Mouse (Mus musculus) liver, embryonic 14.5 days (tissue): ENCODE measurements around the gene Rufy3.

Experiments used
- CTCF ChIP-seq: IDR thresholded peaks from 2 replicates; pipeline ENCODE4 v1.5.1; 2016; ENCODE audit warnings: antibody characterized with exemption, low read depth, control low read depth
- EP300 ChIP-seq: IDR thresholded peaks from 2 replicates; pipeline ENCODE4 v1.6.1; 2016; ENCODE audit warnings: antibody characterized with exemption, low read depth

DNA sequence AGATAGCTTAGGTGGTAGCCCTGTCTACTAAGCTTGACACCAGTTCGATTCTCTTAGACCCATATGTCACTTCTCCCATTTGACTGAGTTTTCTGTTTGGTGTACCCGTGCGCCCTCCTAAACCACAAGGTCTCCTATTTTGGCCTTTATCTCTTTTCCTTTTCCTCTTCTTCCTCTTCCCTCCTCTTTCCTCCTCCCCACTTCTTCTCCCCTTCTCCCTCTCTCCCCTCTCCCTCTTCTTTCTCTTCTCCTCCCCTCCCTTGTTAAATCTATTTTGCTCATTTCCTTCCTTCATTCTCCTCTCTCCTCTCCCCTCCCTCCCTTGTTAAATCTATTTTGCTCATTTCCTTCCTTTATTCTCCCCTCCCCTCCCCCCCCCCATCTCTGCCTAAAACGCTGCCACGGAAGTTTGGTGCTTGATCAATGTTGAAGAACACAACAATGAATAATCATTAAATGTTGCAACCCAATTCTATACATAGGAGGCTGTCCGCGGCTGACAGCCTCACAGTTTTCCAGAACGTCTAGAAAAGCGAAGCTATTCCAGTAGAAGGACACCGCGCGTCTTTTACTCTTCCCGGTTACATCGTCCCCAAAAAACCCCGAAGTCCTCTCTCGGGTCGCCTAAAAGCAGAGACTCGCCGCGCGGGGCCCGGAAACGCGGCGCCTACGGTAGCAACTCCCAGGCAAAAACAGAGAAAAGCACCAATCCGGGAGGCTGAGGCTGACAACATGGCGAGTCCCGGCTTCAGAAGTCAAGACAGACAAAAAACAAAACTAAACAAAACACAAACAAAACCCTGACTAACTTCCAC is 11.4 kb upstream of the Rufy3 start:
- TF ChIP-seq CTCF (no peak), EP300 (no peak)
